Mouse (Mus musculus) heart, postnatal 0 days (tissue): ENCODE measurements at regions not wholly inside any gene's neighbourhood (a gene's known extent, or its start where the extent isn't known, plus 50 kb on each side); places are given as distances from the start of the nearest gene placed in this dataset.

Source experiments
- ATAC-seq: fragments of 200-750 bp; cut with Nextera tagmentation; 2 replicates; pipeline ENCODE4 v1.8.0; 2017; ENCODE audit warnings: low read depth, moderate number of reproducible peaks, moderate library complexity; ENCODE audit not compliant: insufficient read depth
- DNase-seq: peaks from one replicate; pipeline ENCODE4 v3.0.0-alpha.2; 2016; ENCODE audit warnings: low spot score
- H3K27ac ChIP-seq: fragments of 300-500 bp; sonication (generic); 2 replicates; pipeline ENCODE4 v1.5.1; 2014; ENCODE audit warnings: low read depth, mild to moderate bottlenecking
- H3K27me3 ChIP-seq: fragments of 300-500 bp; sonication (generic); 2 replicates; pipeline ENCODE4 v1.6.1; 2014; ENCODE audit warnings: low read length, mixed read lengths; ENCODE audit not compliant: control insufficient read depth, insufficient read depth
- H3K36me3 ChIP-seq: fragments of 300-500 bp; sonication (generic); replicated peaks from 2 replicates; pipeline ENCODE4 v1.6.1; 2014; ENCODE audit warnings: low read length, mixed read lengths; ENCODE audit not compliant: control insufficient read depth, insufficient read depth
- H3K4me1 ChIP-seq: fragments of 300-500 bp; sonication (generic); 2 replicates; pipeline ENCODE4 v1.6.1; 2014; ENCODE audit warnings: antibody characterized with exemption; ENCODE audit not compliant: control insufficient read depth, insufficient read depth
- H3K4me2 ChIP-seq: fragments of 300-500 bp; sonication (generic); 2 replicates; pipeline ENCODE4 v1.6.1; 2014; ENCODE audit warnings: low read depth, mild to moderate bottlenecking, low read length, moderate library complexity
- H3K4me3 ChIP-seq: fragments of 300-500 bp; sonication (generic); 2 replicates; pipeline ENCODE4 v1.5.1; 2014; ENCODE audit warnings: low read depth, low read length
- H3K9ac ChIP-seq: fragments of 300-500 bp; sonication (generic); replicated peaks from 2 replicates; pipeline ENCODE4 v1.6.1; 2014; ENCODE audit warnings: low read depth, low read length, mixed read lengths
- H3K9me3 ChIP-seq: fragments of 300-500 bp; sonication (generic); replicated peaks from 2 replicates; pipeline ENCODE4 v1.6.1; 2016; ENCODE audit warnings: low read length; ENCODE audit not compliant: control insufficient read depth
- CTCF ChIP-seq: IDR thresholded peaks from 2 replicates; pipeline ENCODE4 v1.5.1; 2016; ENCODE audit warnings: antibody characterized with exemption, control low read depth, low read depth
- EP300 ChIP-seq: IDR thresholded peaks from 2 replicates; pipeline ENCODE4 v1.6.1; 2016; ENCODE audit warnings: antibody characterized with exemption, low read depth
- WGBS: fragments of 180-500 bp; shearing (Covaris S2); extraction: QIAGEN DNeasy Blood & Tissue Kit; methylation state at CpG from one replicate; pipeline ENCODE4 v1.1.7; 2014; 5-methylcytosine and 5-hydroxymethylcytosine counted together

DNA sequence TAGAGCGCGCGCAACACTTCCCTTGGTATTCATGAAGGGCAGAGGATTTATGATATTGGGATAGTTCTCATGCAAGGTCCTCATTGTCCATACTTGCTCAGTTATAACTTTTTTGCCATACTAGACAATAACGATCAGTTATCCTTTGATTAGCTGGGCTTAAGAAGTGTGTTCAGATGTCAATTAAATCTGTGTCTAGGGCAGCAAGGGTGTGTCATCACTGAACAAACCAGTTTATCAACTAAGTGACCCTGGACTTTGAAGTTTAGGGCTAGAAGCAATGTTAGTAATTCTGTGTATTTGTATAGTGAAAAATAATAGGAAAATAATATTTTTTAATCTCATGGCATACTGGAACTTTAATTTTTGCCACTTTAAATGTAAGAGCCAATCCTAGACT lies 225.3 kb upstream of the Nectin3 start:
- ATAC-seq (no peak), DNase-seq (no peak)
- Histone ChIP-seq H3K4me2 (no peak overlapping the region), H3K4me1 (no peaks in the 10 kb centered on the region), H3K9ac (no peak overlapping the region), H3K4me3 (no peak overlapping the region), H3K9me3 (no peaks in the 10 kb centered on the region), H3K27me3 (no peaks in the 10 kb centered on the region), H3K27ac (no peak overlapping the region), H3K36me3 (no peaks in the 10 kb centered on the region)
- TF ChIP-seq CTCF (no peak), EP300 (no peak)
- 91% methylated on average over 4 of the region's 4 CpGs for WGBS

DNA sequence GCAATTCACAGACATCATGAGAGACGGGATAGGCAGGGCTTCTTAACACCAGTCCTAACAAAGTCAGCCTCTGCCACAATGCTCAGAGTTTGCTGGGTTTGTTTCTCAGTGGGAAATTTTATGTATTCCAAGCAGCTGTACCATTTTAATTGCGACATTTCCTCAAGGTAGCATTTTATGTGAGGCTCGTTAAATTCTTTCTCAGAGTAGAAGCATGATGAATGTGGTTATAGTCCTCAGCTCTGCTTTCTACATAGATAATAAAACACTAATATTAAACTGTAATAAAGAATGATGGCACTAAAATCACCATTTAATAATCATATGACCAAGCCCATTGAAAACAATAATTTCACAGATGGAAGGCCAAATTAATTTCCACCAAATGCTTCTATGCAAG lies 181.5 kb upstream of the Nectin3 start:
- no peak overlapping the region for H3K9ac ChIP-seq
- WGBS = 78% methylated on average over 3 of the region's 3 CpGs
- TF ChIP-seq CTCF = no peak
- H3K4me1 ChIP-seq = no peaks in the 10 kb centered on the region
- H3K9me3 ChIP-seq = no peaks in the 10 kb centered on the region
- H3K4me2 ChIP-seq = no peak overlapping the region
- H3K4me3 ChIP-seq = no peak overlapping the region
- H3K27ac ChIP-seq = no peak overlapping the region
- ATAC-seq (no peak), DNase-seq (no peak)
- no peaks in the 10 kb centered on the region for H3K27me3 ChIP-seq
- no peaks in the 10 kb centered on the region for H3K36me3 ChIP-seq

DNA sequence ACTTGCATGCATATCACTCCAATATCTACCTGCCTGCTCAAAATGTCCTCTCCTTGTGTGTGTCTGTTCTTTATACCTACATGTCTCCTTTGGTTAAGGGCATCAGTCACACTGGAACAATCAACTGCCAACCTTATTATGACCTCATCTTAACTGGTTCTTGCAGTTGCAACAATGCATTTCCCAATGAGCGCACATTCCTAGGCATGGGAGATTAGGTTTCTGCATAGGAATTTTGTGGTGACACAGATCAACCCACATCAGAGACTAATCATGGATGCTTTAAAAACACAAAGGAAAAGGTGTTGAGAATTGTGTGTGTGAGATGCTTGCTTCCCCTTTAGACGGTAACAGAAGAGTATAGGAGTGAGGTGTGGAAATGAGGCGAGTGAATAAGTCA lies 171.3 kb upstream of the Nectin3 start:
- Histone ChIP-seq H3K9me3 (no peaks in the 10 kb centered on the region), H3K4me3 (no peak overlapping the region), H3K27me3 (no peaks in the 10 kb centered on the region), H3K4me1 (no peaks in the 10 kb centered on the region), H3K36me3 (no peaks in the 10 kb centered on the region), H3K4me2 (no peak overlapping the region), H3K27ac (no peak overlapping the region), H3K9ac (no peak overlapping the region)
- TF ChIP-seq CTCF (no peak), EP300 (no peak)
- DNase-seq (no peak), ATAC-seq (no peak)
- WGBS = 73% methylated on average over 3 of the region's 3 CpGs

DNA sequence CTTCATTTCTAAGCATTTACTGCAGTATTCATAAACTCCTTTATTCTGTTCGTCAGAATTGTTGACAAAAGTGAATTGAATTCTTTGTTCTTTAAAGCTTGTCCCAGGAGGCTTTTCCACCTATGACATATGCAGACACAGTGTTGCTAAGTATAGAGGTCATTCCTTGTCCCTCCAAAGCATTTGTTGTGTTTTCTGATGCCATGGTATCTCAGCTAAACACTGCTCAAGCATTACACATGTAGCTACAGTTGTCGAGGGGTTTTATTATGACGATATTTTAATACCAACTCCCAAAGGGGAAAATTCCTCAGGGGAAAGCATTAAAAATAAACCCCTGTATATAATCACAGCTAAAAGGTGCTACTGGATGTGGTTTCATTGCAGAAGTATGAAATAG lies 167.2 kb upstream of the Nectin3 start:
- WGBS = 43% methylated on average over 3 of the region's 3 CpGs
- H3K4me2 ChIP-seq = no peak overlapping the region
- H3K36me3 ChIP-seq = no peaks in the 10 kb centered on the region
- no peak overlapping the region for H3K9ac ChIP-seq
- no peak overlapping the region for H3K27ac ChIP-seq
- no peaks in the 10 kb centered on the region for H3K9me3 ChIP-seq
- no peaks in the 10 kb centered on the region for H3K4me1 ChIP-seq
- DNase-seq = no peak
- H3K27me3 ChIP-seq = no peaks in the 10 kb centered on the region
- no peak overlapping the region for H3K4me3 ChIP-seq
- no peak for TF ChIP-seq CTCF
- TF ChIP-seq EP300 = no peak
- ATAC-seq = no peak

- Histone ChIP-seq H3K4me1 (no peaks in the 10 kb centered on the region), H3K4me2 (no peak overlapping the region), H3K36me3 (no peaks in the 10 kb centered on the region), H3K27me3 (no peaks in the 10 kb centered on the region), H3K9me3 (no peaks in the 10 kb centered on the region), H3K27ac (no peak overlapping the region), H3K4me3 (no peak overlapping the region), H3K9ac (no peak overlapping the region)
- TF ChIP-seq EP300 (no peak), CTCF (no peak)
- WGBS = 81% methylated on average over 4 of the region's 4 CpGs
- ATAC-seq (no peak), DNase-seq (no peak)
Measured at GRCm38 (mm10) chr16:46663008-46663407, 164.7 kb upstream of the Nectin3 start.

- WGBS = 84% methylated on average over 4 of the region's 4 CpGs
- Histone ChIP-seq H3K36me3 (no peaks in the 10 kb centered on the region), H3K9ac (no peak overlapping the region), H3K4me1 (no peaks in the 10 kb centered on the region), H3K27ac (no peak overlapping the region), H3K4me3 (no peak overlapping the region), H3K9me3 (no peaks in the 10 kb centered on the region), H3K4me2 (no peak overlapping the region), H3K27me3 (no peaks in the 10 kb centered on the region)
- TF ChIP-seq CTCF (no peak), EP300 (no peak)
- DNase-seq = no peak
- no peak for ATAC-seq
Measured at GRCm38 (mm10) chr16:46655041-46655440, 156.7 kb upstream of the Nectin3 start.
